Mouse (Mus musculus) left cerebral cortex, postnatal 4 days (tissue): ENCODE data around the gene Tle1. TPM values are rescaled to one million over a fixed set of nuclear protein-coding genes. Genes with fewer than 3 reads are reported as not detected.

Source experiments
- DNase-seq: peaks from one replicate; pipeline ENCODE4 v3.0.0-alpha.2; 2022
- intact Hi-C: fragments of 180-260 bp; cut with DNase I; formaldehyde crosslinking; loops from one replicate; pipeline ENCODE4 v1.15.1; 2025
- total RNA-seq, 2 experiments: library from RNA; stranded (reverse); gene quantifications; 2 replicates each; pipeline ENCODE4 v1.2.3; 2021

The Tle1 gene
- total RNA-seq, 2 experiments from 2014 or later = 46.7 to 59.3 TPM

GRCm38 (mm10) chr4:72166561-72166960, 34.2 kb downstream of the Tle1 start:
- peak; percentile 46 for DNase-seq
- intact Hi-C loops = no loop called here

- DNase-seq = no peak
- intact Hi-C loops = no loop called here
Observed at GRCm38 (mm10) chr4:72165765-72166164, 35.0 kb downstream of the Tle1 start.

- intact Hi-C loops = no loop called here
- no peak for DNase-seq
Observed at GRCm38 (mm10) chr4:72162445-72163218, 38.1 kb downstream of the Tle1 start.

GRCm38 (mm10) chr4:72160102-72160511, 40.6 kb downstream of the Tle1 start:
- intact Hi-C loops = no loop called here
- peak; percentile 89 for DNase-seq

GRCm38 (mm10) chr4:72157931-72158371, 42.8 kb downstream of the Tle1 start:
- intact Hi-C loops = no loop called here
- DNase-seq = peak; percentile 73

- no peak for DNase-seq
- intact Hi-C loops = no loop called here
Observed at GRCm38 (mm10) chr4:72150460-72151131, 50.1 kb downstream of the Tle1 start.

GRCm38 (mm10) chr4:72146003-72146402, 54.7 kb downstream of the Tle1 start:
- DNase-seq = no peak
- intact Hi-C loops = no loop called here

- no peak for DNase-seq
- intact Hi-C loops = no loop called here
Observed at GRCm38 (mm10) chr4:72144541-72144940, 56.2 kb downstream of the Tle1 start.

- intact Hi-C loops = no loop called here
- no peak for DNase-seq
Observed at GRCm38 (mm10) chr4:72140706-72141105, 60.0 kb downstream of the Tle1 start.

- peak; percentile 80 for DNase-seq
- intact Hi-C loops = no loop called here
Observed at GRCm38 (mm10) chr4:72139475-72140120, 61.1 kb downstream of the Tle1 start.

GRCm38 (mm10) chr4:72138264-72139080, 62.2 kb downstream of the Tle1 start:
- DNase-seq = peak; percentile 71

GRCm38 (mm10) chr4:72132646-72133045, 68.1 kb downstream of the Tle1 start:
- intact Hi-C loops = no loop called here
- DNase-seq = no peak

More at GRCm38 (mm10) chr4:72138264-72139080, 62.2 kb downstream of the Tle1 start:
- intact Hi-C loops = no loop called here

- DNase-seq = no peak
- intact Hi-C loops = no loop called here
Observed at GRCm38 (mm10) chr4:72127596-72127995, 73.1 kb downstream of the Tle1 start.

GRCm38 (mm10) chr4:72124790-72125189, 75.9 kb downstream of the Tle1 start:
- intact Hi-C loops = no loop called here
- no peak for DNase-seq

- intact Hi-C loops = no loop called here
- no peak for DNase-seq
Observed at GRCm38 (mm10) chr4:72122837-72123236, 77.9 kb downstream of the Tle1 start.

- intact Hi-C loops = no loop called here
- no peak for DNase-seq
Observed at GRCm38 (mm10) chr4:72122343-72122742, 78.4 kb downstream of the Tle1 start.

GRCm38 (mm10) chr4:72120050-72120449, 80.7 kb downstream of the Tle1 start:
- DNase-seq = no peak

GRCm38 (mm10) chr4:72105702-72106101, 95.0 kb downstream of the Tle1 start:
- DNase-seq = no peak
- intact Hi-C loops = no loop called here

More at GRCm38 (mm10) chr4:72120050-72120449, 80.7 kb downstream of the Tle1 start:
- intact Hi-C loops = no loop called here

GRCm38 (mm10) chr4:72104186-72104585, 96.5 kb downstream of the Tle1 start:
- DNase-seq = no peak
- intact Hi-C loops = no loop called here

- no peak for DNase-seq
- intact Hi-C loops = no loop called here
Observed at GRCm38 (mm10) chr4:72087811-72088210, 112.9 kb downstream of the Tle1 start.

- intact Hi-C loops = no loop called here
- peak; percentile 2 for DNase-seq
Observed at GRCm38 (mm10) chr4:72069111-72069534, 131.6 kb downstream of the Tle1 start.
